Mouse (Mus musculus) forebrain, embryonic 16.5 days (tissue): Measurements from ENCODE around the gene Dnah7a. TPM values are rescaled to one million over a fixed set of nuclear protein-coding genes. Genes with fewer than 3 reads are reported as not detected.
"Not testable (repeated sequence)": the region's sequence is repeated elsewhere in the genome, so short reads cannot be mapped to it uniquely, and the experiment has no call there.

Source experiments
- ATAC-seq: fragments of 200-750 bp; cut with Nextera tagmentation; 2 replicates; pipeline ENCODE4 v1.8.0; 2017; ENCODE audit warnings: mild to moderate bottlenecking, moderate library complexity
- H3K27ac ChIP-seq: fragments of 300-500 bp; sonication (generic); 2 replicates; pipeline ENCODE4 v1.5.1; 2014; ENCODE audit warnings: low read length, control low read depth
- H3K27me3 ChIP-seq: fragments of 300-500 bp; sonication (generic); replicated peaks from 2 replicates; pipeline ENCODE4 v1.6.1; 2014; ENCODE audit warnings: low read length; ENCODE audit not compliant: control insufficient read depth, insufficient read depth
- H3K36me3 ChIP-seq: fragments of 300-500 bp; sonication (generic); 2 replicates; pipeline ENCODE4 v1.6.1; 2014; ENCODE audit not compliant: control insufficient read depth, insufficient read depth
- H3K4me1 ChIP-seq: fragments of 300-500 bp; sonication (generic); replicated peaks from 2 replicates; pipeline ENCODE4 v1.6.1; 2014; ENCODE audit warnings: low read length; ENCODE audit not compliant: control insufficient read depth, insufficient read depth
- H3K4me2 ChIP-seq: fragments of 300-500 bp; sonication (generic); 2 replicates; pipeline ENCODE4 v1.6.1; 2014; ENCODE audit warnings: mild to moderate bottlenecking, low read length, control low read depth
- H3K4me3 ChIP-seq: fragments of 300-500 bp; sonication (generic); replicated peaks from 2 replicates; pipeline ENCODE4 v1.5.1; 2014; ENCODE audit warnings: mild to moderate bottlenecking, low read length, control low read depth
- H3K9ac ChIP-seq: fragments of 300-500 bp; sonication (generic); replicated peaks from 2 replicates; pipeline ENCODE4 v1.6.1; 2014; ENCODE audit warnings: low read depth, low read length, control low read depth
- H3K9me3 ChIP-seq: fragments of 300-500 bp; sonication (generic); 2 replicates; pipeline ENCODE4 v1.6.1; 2016; ENCODE audit warnings: low read length; ENCODE audit not compliant: control insufficient read depth
- WGBS: fragments of 180-500 bp; shearing (Covaris S2); extraction: QIAGEN DNeasy Blood & Tissue Kit; methylation state at CpG from one replicate; pipeline ENCODE4 v1.1.7; 2014; 5-methylcytosine and 5-hydroxymethylcytosine counted together
- polyA plus RNA-seq: library from polyadenylated mRNA; unstranded; fragments of >200 nt; fragmentation: Nextera tagmentation; extraction: Ambion mirVana; gene quantifications from 2 replicates; pipeline ENCODE4 v1.2.1, GENCODE M21; 2015

The Dnah7a gene
- polyA plus RNA-seq, 1 experiment from 2014 or later, result 7.7 TPM

GRCm38 (mm10) chr1:53711069-53711468, 4.5 kb upstream of the Dnah7a start:
- no peak for ATAC-seq
- H3K9me3 ChIP-seq, result no peaks in the 10 kb centered on the region
- H3K36me3 ChIP-seq, result no peaks in the 10 kb centered on the region
- 93% methylated on average over 9 of the region's 9 CpGs for WGBS
- H3K27me3 ChIP-seq, result no peaks in the 10 kb centered on the region
- H3K27ac ChIP-seq, result no peak overlapping the region
- H3K9ac ChIP-seq, result no peak overlapping the region
- peaks cover 3% of the 10 kb centered on the region for H3K4me1 ChIP-seq
- H3K4me3 ChIP-seq, result no peak overlapping the region
- H3K4me2 ChIP-seq, result no peak overlapping the region

- 73% methylated on average over 5 of the region's 5 CpGs for WGBS
- H3K4me2 ChIP-seq, result not testable (repeated sequence)
Measured at GRCm38 (mm10) chr1:53709602-53710001, 3.0 kb upstream of the Dnah7a start.

GRCm38 (mm10) chr1:53704164-53704563, 2.4 kb downstream of the Dnah7a start:
- H3K36me3 ChIP-seq, result no peaks in the 10 kb centered on the region
- H3K4me3 ChIP-seq, result no peak overlapping the region
- ATAC-seq, result no peak

More at GRCm38 (mm10) chr1:53709602-53710001, 3.0 kb upstream of the Dnah7a start:
- H3K36me3 ChIP-seq, H3K27me3 ChIP-seq, H3K4me1 ChIP-seq, H3K27ac ChIP-seq, H3K4me3 ChIP-seq, H3K9ac ChIP-seq, ATAC-seq, H3K9me3 ChIP-seq: not testable (repeated sequence)

GRCm38 (mm10) chr1:53664268-53664667, 42.3 kb downstream of the Dnah7a start:
- not testable (repeated sequence) for H3K4me1 ChIP-seq, H3K9ac ChIP-seq, H3K4me2 ChIP-seq, H3K9me3 ChIP-seq, H3K36me3 ChIP-seq, H3K4me3 ChIP-seq, ATAC-seq, H3K27ac ChIP-seq, H3K27me3 ChIP-seq

More at GRCm38 (mm10) chr1:53704164-53704563, 2.4 kb downstream of the Dnah7a start:
- H3K9ac ChIP-seq, result no peak overlapping the region
- no peaks in the 10 kb centered on the region for H3K27me3 ChIP-seq
- H3K4me2 ChIP-seq, result no peak overlapping the region
- H3K4me1 ChIP-seq, result peaks cover 5% of the 10 kb centered on the region
- no peak overlapping the region for H3K27ac ChIP-seq
- no peaks in the 10 kb centered on the region for H3K9me3 ChIP-seq
- whole genome bisulfite sequencing, result 92% methylated on average over 5 of the region's 5 CpGs

- H3K36me3 ChIP-seq, result no peaks in the 10 kb centered on the region
- H3K9ac ChIP-seq, result no peak overlapping the region
- H3K9me3 ChIP-seq, result no peaks in the 10 kb centered on the region
- H3K4me3 ChIP-seq, result no peak overlapping the region
- H3K27me3 ChIP-seq, result no peaks in the 10 kb centered on the region
- no peak for ATAC-seq
- H3K4me1 ChIP-seq, result no peaks in the 10 kb centered on the region
- WGBS, result 79% methylated on average over 8 of the region's 8 CpGs
- no peak overlapping the region for H3K4me2 ChIP-seq
- no peak overlapping the region for H3K27ac ChIP-seq
Measured at GRCm38 (mm10) chr1:53639865-53640794, 66.5 kb downstream of the Dnah7a start.

GRCm38 (mm10) chr1:53635641-53636040, 70.9 kb downstream of the Dnah7a start:
- H3K9ac ChIP-seq, H3K4me2 ChIP-seq, H3K4me3 ChIP-seq, H3K4me1 ChIP-seq, H3K36me3 ChIP-seq, H3K27me3 ChIP-seq, H3K27ac ChIP-seq, ATAC-seq, H3K9me3 ChIP-seq: not testable (repeated sequence)
- WGBS, result 65% methylated on average over 2 of the region's 2 CpGs

GRCm38 (mm10) chr1:53632040-53632439, 74.5 kb downstream of the Dnah7a start:
- H3K4me1 ChIP-seq, H3K27me3 ChIP-seq, H3K9ac ChIP-seq, H3K4me2 ChIP-seq, H3K4me3 ChIP-seq, ATAC-seq, H3K27ac ChIP-seq, H3K9me3 ChIP-seq, H3K36me3 ChIP-seq: not testable (repeated sequence)

GRCm38 (mm10) chr1:53630011-53630410, 76.6 kb downstream of the Dnah7a start:
- no peak overlapping the region for H3K27ac ChIP-seq
- no peak overlapping the region for H3K9ac ChIP-seq
- no peak overlapping the region for H3K4me2 ChIP-seq
- no peaks in the 10 kb centered on the region for H3K36me3 ChIP-seq
- no peak for ATAC-seq
- H3K9me3 ChIP-seq, result no peaks in the 10 kb centered on the region
- H3K27me3 ChIP-seq, result no peaks in the 10 kb centered on the region
- WGBS, result 43% methylated on average over 6 of the region's 6 CpGs
- H3K4me1 ChIP-seq, result no peaks in the 10 kb centered on the region
- no peak overlapping the region for H3K4me3 ChIP-seq

GRCm38 (mm10) chr1:53613486-53613885, 93.1 kb downstream of the Dnah7a start:
- H3K9ac ChIP-seq, result no peak overlapping the region
- H3K4me2 ChIP-seq, result no peak overlapping the region
- H3K9me3 ChIP-seq, result peaks cover 5% of the 10 kb centered on the region
- no peaks in the 10 kb centered on the region for H3K36me3 ChIP-seq
- no peak for ATAC-seq
- H3K4me1 ChIP-seq, result no peaks in the 10 kb centered on the region
- WGBS, result 96% methylated on average over 16 of the region's 16 CpGs
- no peak overlapping the region for H3K4me3 ChIP-seq
- no peaks in the 10 kb centered on the region for H3K27me3 ChIP-seq
- H3K27ac ChIP-seq, result no peak overlapping the region
